Mouse (Mus musculus) limb, embryonic 13.5 days (tissue): ENCODE data around the gene Rbms3. TPM values are rescaled to one million over a fixed set of nuclear protein-coding genes. Genes with fewer than 3 reads are reported as not detected.

Source experiments
- ATAC-seq: fragments of 200-750 bp; cut with Nextera tagmentation; 2 replicates; pipeline ENCODE4 v1.8.0; 2017; ENCODE audit warnings: low read depth, moderate number of reproducible peaks, moderate TSS enrichment; ENCODE audit not compliant: low FRiP score
- H3K27ac ChIP-seq: fragments of 300-500 bp; sonication (generic); 2 replicates; pipeline ENCODE4 v1.5.1; 2015; ENCODE audit warnings: inconsistent platforms, mild to moderate bottlenecking, moderate library complexity
- H3K27me3 ChIP-seq: fragments of 300-500 bp; sonication (generic); 2 replicates; pipeline ENCODE4 v1.6.1; 2015; ENCODE audit warnings: mild to moderate bottlenecking, inconsistent platforms
- H3K36me3 ChIP-seq: fragments of 300-500 bp; sonication (generic); 2 replicates; pipeline ENCODE4 v1.6.1; 2015; ENCODE audit warnings: inconsistent platforms, mild to moderate bottlenecking, moderate library complexity
- H3K4me1 ChIP-seq: fragments of 300-500 bp; sonication (generic); 2 replicates; pipeline ENCODE4 v1.6.1; 2015; ENCODE audit warnings: inconsistent platforms
- H3K4me2 ChIP-seq: fragments of 300-500 bp; sonication (generic); replicated peaks from 2 replicates; pipeline ENCODE4 v1.6.1; 2015; ENCODE audit warnings: inconsistent platforms, mild to moderate bottlenecking, moderate library complexity
- H3K4me3 ChIP-seq: fragments of 300-500 bp; sonication (generic); 2 replicates; pipeline ENCODE4 v1.5.1; 2015; ENCODE audit warnings: moderate library complexity, mild to moderate bottlenecking, inconsistent platforms
- H3K9ac ChIP-seq: fragments of 300-500 bp; sonication (generic); 2 replicates; pipeline ENCODE4 v1.6.1; 2015; ENCODE audit warnings: mild to moderate bottlenecking, inconsistent platforms
- H3K9me3 ChIP-seq: fragments of 300-500 bp; sonication (generic); 2 replicates; pipeline ENCODE4 v1.6.1; 2016; ENCODE audit warnings: inconsistent platforms
- WGBS: fragments of 180-500 bp; shearing (Covaris S2); methylation state at CpG from one replicate; pipeline ENCODE4 v1.1.7; 2015; 5-methylcytosine and 5-hydroxymethylcytosine counted together
- polyA plus RNA-seq: library from polyadenylated mRNA; unstranded; fragments of >200 nt; fragmentation: Nextera tagmentation; extraction: Ambion mirVana; gene quantifications from 2 replicates; pipeline ENCODE4 v1.2.1, GENCODE M21; 2015

Gene Rbms3
- polyA plus RNA-seq, 1 experiment from 2014 or later: 101 TPM

- H3K36me3 ChIP-seq: peaks cover 10% of the 10 kb centered on the region
- no peaks in the 10 kb centered on the region for H3K9me3 ChIP-seq
- H3K27ac ChIP-seq: peak overlapping the region; percentile 33; the same call in 1 of the 2 replicates
- 43% methylated on average over 2 of the region's 2 CpGs for WGBS
- ATAC-seq: peak; percentile 72
- H3K4me3 ChIP-seq: no peak overlapping the region
- H3K4me1 ChIP-seq: peaks cover 24% of the 10 kb centered on the region
- H3K27me3 ChIP-seq: no peaks in the 10 kb centered on the region
- H3K9ac ChIP-seq: no peak overlapping the region
- H3K4me2 ChIP-seq: no peak overlapping the region
Measured at GRCm38 (mm10) chr9:117113592-117113991, 516.1 kb downstream of the Rbms3 start.

GRCm38 (mm10) chr9:117107926-117108325, 521.8 kb downstream of the Rbms3 start:
- 84% methylated on average over 4 of the region's 4 CpGs for WGBS

GRCm38 (mm10) chr9:117102198-117102930, 527.3 kb downstream of the Rbms3 start:
- ATAC-seq: no peak

More at GRCm38 (mm10) chr9:117107926-117108325, 521.8 kb downstream of the Rbms3 start:
- no peak overlapping the region for H3K27ac ChIP-seq
- no peak overlapping the region for H3K4me2 ChIP-seq
- no peak overlapping the region for H3K4me3 ChIP-seq
- H3K27me3 ChIP-seq: no peaks in the 10 kb centered on the region
- H3K9ac ChIP-seq: no peak overlapping the region
- no peak for ATAC-seq
- peaks cover 10% of the 10 kb centered on the region; the same call in 1 of the 2 replicates for H3K4me1 ChIP-seq
- H3K9me3 ChIP-seq: no peaks in the 10 kb centered on the region
- H3K36me3 ChIP-seq: peaks cover 29% of the 10 kb centered on the region

GRCm38 (mm10) chr9:117100181-117100580, 529.5 kb downstream of the Rbms3 start:
- Histone ChIP-seq H3K9ac (no peak overlapping the region), H3K4me2 (no peak overlapping the region), H3K36me3 (peaks cover 6% of the 10 kb centered on the region), H3K4me3 (no peak overlapping the region), H3K27me3 (no peaks in the 10 kb centered on the region), H3K4me1 (0 out of 2 replicates have a peak, but pooled peaks cover 11% of the 10 kb centered on the region), H3K27ac (no peak overlapping the region), H3K9me3 (no peaks in the 10 kb centered on the region)
- WGBS: 94% methylated on average over 5 of the region's 5 CpGs
- ATAC-seq: no peak

More at GRCm38 (mm10) chr9:117102198-117102930, 527.3 kb downstream of the Rbms3 start:
- Histone ChIP-seq H3K9me3 (no peaks in the 10 kb centered on the region), H3K4me3 (no peak overlapping the region), H3K4me1 (peaks cover 20% of the 10 kb centered on the region; the same call in 1 of the 2 replicates), H3K4me2 (no peak overlapping the region), H3K27me3 (no peaks in the 10 kb centered on the region), H3K36me3 (peaks cover 10% of the 10 kb centered on the region), H3K27ac (no peak overlapping the region), H3K9ac (no peak overlapping the region)
- 49% methylated on average over 19 of the region's 19 CpGs for WGBS

GRCm38 (mm10) chr9:117093551-117093950, 536.2 kb downstream of the Rbms3 start:
- no peak overlapping the region for H3K9ac ChIP-seq
- H3K4me3 ChIP-seq: no peak overlapping the region
- H3K27me3 ChIP-seq: no peaks in the 10 kb centered on the region
- no peak overlapping the region for H3K27ac ChIP-seq
- no peaks in the 10 kb centered on the region for H3K9me3 ChIP-seq
- no peak overlapping the region for H3K4me2 ChIP-seq
- no peak for ATAC-seq
- WGBS: 91% methylated on average over 6 of the region's 6 CpGs
- peaks cover 5% of the 10 kb centered on the region; the same call in 1 of the 2 replicates for H3K36me3 ChIP-seq
- peaks cover 17% of the 10 kb centered on the region for H3K4me1 ChIP-seq

- Histone ChIP-seq H3K36me3 (peaks cover 5% of the 10 kb centered on the region; the same call in 1 of the 2 replicates), H3K4me2 (no peak overlapping the region), H3K4me1 (peaks cover 23% of the 10 kb centered on the region), H3K27me3 (no peaks in the 10 kb centered on the region), H3K4me3 (no peak overlapping the region), H3K9ac (no peak overlapping the region), H3K9me3 (no peaks in the 10 kb centered on the region), H3K27ac (no peak overlapping the region)
- ATAC-seq: no peak
- WGBS: 88% methylated on average over 8 of the region's 8 CpGs
Measured at GRCm38 (mm10) chr9:117092177-117092555, 537.5 kb downstream of the Rbms3 start.

- 58% methylated on average over 9 of the region's 9 CpGs for WGBS
- no peak for ATAC-seq
- no peak overlapping the region for H3K27ac ChIP-seq
Measured at GRCm38 (mm10) chr9:117091253-117092176, 538.2 kb downstream of the Rbms3 start.

GRCm38 (mm10) chr9:117089409-117090147, 540.1 kb downstream of the Rbms3 start:
- 91% methylated on average over 12 of the region's 12 CpGs for WGBS
- Histone ChIP-seq H3K4me1 (peaks cover 23% of the 10 kb centered on the region), H3K4me3 (no peak overlapping the region), H3K4me2 (no peak overlapping the region), H3K9me3 (no peaks in the 10 kb centered on the region), H3K27me3 (no peaks in the 10 kb centered on the region), H3K36me3 (peaks cover 5% of the 10 kb centered on the region; the same call in 1 of the 2 replicates), H3K9ac (no peak overlapping the region), H3K27ac (no peak overlapping the region)
- no peak for ATAC-seq

More at GRCm38 (mm10) chr9:117091253-117092176, 538.2 kb downstream of the Rbms3 start:
- Histone ChIP-seq H3K4me3 (no peak overlapping the region), H3K9me3 (no peaks in the 10 kb centered on the region), H3K9ac (no peak overlapping the region), H3K27me3 (no peaks in the 10 kb centered on the region), H3K4me1 (peaks cover 23% of the 10 kb centered on the region), H3K36me3 (peaks cover 5% of the 10 kb centered on the region; the same call in 1 of the 2 replicates), H3K4me2 (no peak overlapping the region)

GRCm38 (mm10) chr9:117088309-117088708, 541.4 kb downstream of the Rbms3 start:
- no peak overlapping the region for H3K4me2 ChIP-seq
- H3K27me3 ChIP-seq: no peaks in the 10 kb centered on the region
- H3K27ac ChIP-seq: no peak overlapping the region
- H3K36me3 ChIP-seq: peaks cover 8% of the 10 kb centered on the region
- H3K9me3 ChIP-seq: no peaks in the 10 kb centered on the region
- H3K4me3 ChIP-seq: no peak overlapping the region
- H3K9ac ChIP-seq: no peak overlapping the region
- 77% methylated on average over 6 of the region's 6 CpGs for WGBS
- ATAC-seq: no peak
- H3K4me1 ChIP-seq: peaks cover 23% of the 10 kb centered on the region

GRCm38 (mm10) chr9:117085706-117086105, 544.0 kb downstream of the Rbms3 start:
- Histone ChIP-seq H3K9me3 (no peaks in the 10 kb centered on the region), H3K36me3 (peaks cover 3% of the 10 kb centered on the region), H3K27me3 (no peaks in the 10 kb centered on the region), H3K4me1 (peaks cover 10% of the 10 kb centered on the region; the same call in 1 of the 2 replicates), H3K9ac (no peak overlapping the region), H3K4me2 (no peak overlapping the region), H3K27ac (no peak overlapping the region), H3K4me3 (no peak overlapping the region)
- 93% methylated on average over 9 of the region's 9 CpGs for WGBS
- no peak for ATAC-seq

- Histone ChIP-seq H3K4me3 (no peak overlapping the region), H3K9me3 (no peaks in the 10 kb centered on the region), H3K4me2 (no peak overlapping the region), H3K27ac (no peak overlapping the region), H3K4me1 (peaks cover 15% of the 10 kb centered on the region), H3K27me3 (no peaks in the 10 kb centered on the region), H3K9ac (no peak overlapping the region), H3K36me3 (peaks cover 6% of the 10 kb centered on the region)
- no peak for ATAC-seq
- WGBS: 91% methylated on average over 2 of the region's 2 CpGs
Measured at GRCm38 (mm10) chr9:117084471-117084870, 545.2 kb downstream of the Rbms3 start.
